Mouse (Mus musculus) MEL (cell line): Measurements from ENCODE around the gene Tfap2d. TPM values are rescaled to one million over a fixed set of nuclear protein-coding genes. Genes with fewer than 3 reads are reported as not detected.
A peak's percentile ranks its signal among the peaks of the same experiment; 100 is the strongest.

Experiments
- DNase-seq: peaks from one replicate; pipeline ENCODE4 v3.0.0; 2011; ENCODE audit warnings: low read depth, low spot score
- H3K27ac ChIP-seq: 2 replicates; pipeline ENCODE4 v1.5.1; 2012; ENCODE audit warnings: low read depth, mild to moderate bottlenecking, control low read depth, low read length, moderate library complexity; ENCODE audit not compliant: control insufficient read depth
- H3K27me3 ChIP-seq, 2 experiments: fragments of 150-350 bp in 1 of 2; sonication (generic) in 1 of 2; 2 replicates each; pipeline ENCODE4 v1.6.1; 2012; ENCODE audit warnings: low read length in 2 of 2, mild to moderate bottlenecking in 2 of 2, improper control_type of control experiment in 1 of 2, moderate library complexity in 1 of 2; ENCODE audit not compliant: insufficient read depth in 2 of 2, control insufficient read depth in 1 of 2
- H3K36me3 ChIP-seq, 2 experiments: 2 replicates each; pipeline ENCODE4 v1.6.1; 2012 to 2014; ENCODE audit warnings: low read length in 2 of 2, improper control_type of control experiment in 1 of 2, inconsistent platforms in 1 of 2, mild to moderate bottlenecking in 1 of 2; ENCODE audit not compliant: insufficient read depth in 2 of 2, control insufficient read depth in 1 of 2
- H3K4me1 ChIP-seq, 2 experiments: fragments of 150-350 bp in 1 of 2; sonication (generic) in 1 of 2; 2 replicates each; pipeline ENCODE4 v1.6.1; 2012; ENCODE audit warnings: low read length in 2 of 2, improper control_type of control experiment in 1 of 2, mild to moderate bottlenecking in 1 of 2; ENCODE audit not compliant: insufficient read depth in 2 of 2, control insufficient read depth in 1 of 2
- H3K4me3 ChIP-seq, 2 experiments: fragments of 150-350 bp in 1 of 2; sonication (generic) in 1 of 2; 2 replicates each; pipeline ENCODE4 v1.5.1; 2012; ENCODE audit warnings: low read depth in 2 of 2, low read length in 2 of 2, mild to moderate bottlenecking in 2 of 2, moderate library complexity in 2 of 2, control low read depth in 1 of 2, improper control_type of control experiment in 1 of 2; ENCODE audit not compliant: control insufficient read depth in 1 of 2, insufficient read depth in 1 of 2
- H3K79me2 ChIP-seq: 2 replicates; pipeline ENCODE4 v1.6.1; 2012; ENCODE audit warnings: mild to moderate bottlenecking, low read length, moderate library complexity; ENCODE audit not compliant: control insufficient read depth, poor library complexity, insufficient read depth
- H3K9ac ChIP-seq: 2 replicates; pipeline ENCODE4 v1.6.1; 2012; ENCODE audit warnings: low read depth, mild to moderate bottlenecking, control low read depth, low read length, moderate library complexity; ENCODE audit not compliant: control insufficient read depth, poor library complexity, severe bottlenecking
- H3K9me3 ChIP-seq: fragments of 150-350 bp; sonication (generic); replicated peaks from 2 replicates; pipeline ENCODE4 v1.6.1; 2012; ENCODE audit warnings: mild to moderate bottlenecking, low read length, improper control_type of control experiment, moderate library complexity; ENCODE audit not compliant: insufficient read depth
- CHD1 ChIP-seq: IDR thresholded peaks from 2 replicates; pipeline ENCODE4 v1.6.1; 2012; ENCODE audit warnings: low read depth, mild to moderate bottlenecking, inconsistent platforms, low read length, improper control_type of control experiment
- CHD2 ChIP-seq: IDR thresholded peaks from 2 replicates; pipeline ENCODE4 v1.6.1; 2011; ENCODE audit warnings: low read length, improper control_type of control experiment
- CTCF ChIP-seq, 3 experiments: IDR thresholded peaks in 2 of 3; conservative IDR thresholded peaks in 1 of 3; 2 replicates each; pipeline ENCODE4 v1.5.1; 2011 to 2012; ENCODE audit warnings: low read length in 3 of 3, low read depth in 2 of 3, mild to moderate bottlenecking in 2 of 3, improper control_type of control experiment in 1 of 3, inconsistent platforms in 1 of 3, mixed read lengths in 1 of 3, moderate library complexity in 1 of 3; ENCODE audit not compliant: control insufficient read depth in 1 of 3, insufficient read depth in 1 of 3, poor library complexity in 1 of 3, severe bottlenecking in 1 of 3
- EP300 ChIP-seq, 2 experiments: IDR thresholded peaks; 2 replicates each; pipeline ENCODE4 v1.6.1; 2011; ENCODE audit warnings: improper control_type of control experiment in 2 of 2, low read length in 2 of 2, low read depth in 1 of 2, mild to moderate bottlenecking in 1 of 2
- ETS1 ChIP-seq: IDR thresholded peaks from 2 replicates; pipeline ENCODE4 v1.6.1; 2012; ENCODE audit warnings: low read depth, mild to moderate bottlenecking, inconsistent platforms, low read length, improper control_type of control experiment, moderate library complexity
- GATA1 ChIP-seq: IDR thresholded peaks from 2 replicates; pipeline ENCODE4 v1.6.1; 2011; ENCODE audit warnings: low read depth, low read length, improper control_type of control experiment
- HCFC1 ChIP-seq: IDR thresholded peaks from 2 replicates; pipeline ENCODE4 v1.6.1; 2012; ENCODE audit warnings: low read depth, mild to moderate bottlenecking, inconsistent platforms, low read length, improper control_type of control experiment, moderate library complexity
- JUND ChIP-seq: IDR thresholded peaks from 2 replicates; pipeline ENCODE4 v1.6.1; 2011; ENCODE audit warnings: low read depth, mild to moderate bottlenecking, improper control_type of control experiment, low read length
- KAT2A ChIP-seq: conservative IDR thresholded peaks from 2 replicates; pipeline ENCODE4 v1.6.1; 2012; ENCODE audit warnings: low read depth, low read length, improper control_type of control experiment, inconsistent platforms
- MAFK ChIP-seq: IDR thresholded peaks from 2 replicates; pipeline ENCODE4 v1.6.1; 2011; ENCODE audit warnings: low read depth, mild to moderate bottlenecking, low read length, improper control_type of control experiment, borderline replicate concordance
- MAZ ChIP-seq: IDR thresholded peaks from 2 replicates; pipeline ENCODE4 v1.6.1; 2012; ENCODE audit warnings: low read depth, mild to moderate bottlenecking, inconsistent platforms, low read length, improper control_type of control experiment
- MEF2A ChIP-seq: IDR thresholded peaks from 2 replicates; pipeline ENCODE4 v1.6.1; 2014; ENCODE audit warnings: low read depth, mild to moderate bottlenecking, inconsistent platforms, low read length, improper control_type of control experiment; ENCODE audit not compliant: poor library complexity, insufficient replicate concordance, severe bottlenecking; ENCODE audit errors: extremely low read depth
- MYC ChIP-seq: IDR thresholded peaks from 2 replicates; pipeline ENCODE4 v1.6.1; 2011; ENCODE audit warnings: low read depth, mild to moderate bottlenecking, low read length, improper control_type of control experiment, moderate library complexity
- NELFE ChIP-seq: IDR thresholded peaks from 2 replicates; pipeline ENCODE4 v1.6.1; 2011; ENCODE audit warnings: low read depth, low read length, improper control_type of control experiment
- POLR2AphosphoS5 ChIP-seq: IDR thresholded peaks from 2 replicates; pipeline ENCODE4 v1.6.1; 2012; ENCODE audit warnings: low read depth, borderline replicate concordance, mild to moderate bottlenecking, inconsistent platforms, low read length, moderate library complexity, mixed read lengths
- RAD21 ChIP-seq: IDR thresholded peaks from 2 replicates; pipeline ENCODE4 v1.6.1; 2011; ENCODE audit warnings: mild to moderate bottlenecking, low read depth, low read length, improper control_type of control experiment
- SIN3A ChIP-seq: IDR thresholded peaks from 2 replicates; pipeline ENCODE4 v1.6.1; 2012; ENCODE audit warnings: low read length, improper control_type of control experiment, inconsistent platforms
- TBP ChIP-seq: IDR thresholded peaks from 2 replicates; pipeline ENCODE4 v1.8.0; 2011; ENCODE audit warnings: low read depth, low read length, improper control_type of control experiment
- UBTF ChIP-seq: IDR thresholded peaks from 2 replicates; pipeline ENCODE4 v1.6.1; 2012; ENCODE audit warnings: low read depth, mild to moderate bottlenecking, inconsistent platforms, low read length, improper control_type of control experiment, moderate library complexity, borderline replicate concordance; ENCODE audit not compliant: insufficient read depth
- polyA plus RNA-seq, 2 experiments: library from polyadenylated mRNA; stranded (reverse) in 1 of 2; unstranded in 1 of 2; fragments of >175 nt in 1 of 2; fragments of >200 nt in 1 of 2; gene quantifications; 2 replicates each; pipeline versions ENCODE4 v1.2.1 to v1.2.4; 2012; ENCODE audit warnings: low replicate concordance in 2 of 2, low read depth in 1 of 2; ENCODE audit not compliant: insufficient read length in 2 of 2, insufficient read depth in 1 of 2, missing spikeins in 1 of 2
- total RNA-seq: library from RNA; depleted of rRNA; stranded (reverse); fragments of 300-350 nt; gene quantifications from 2 replicates; pipeline ENCODE4 v1.2.3, GENCODE M21; 2012; rRNA removed

Tfap2d gene
- total RNA-seq, result not detected in 2 replicates
- not detected for polyA plus RNA-seq

- no peak within 1 kb of the TSS for H3K27ac ChIP-seq
- TF ChIP-seq MEF2A (no peak), TBP (no peak), CHD1 (no peak), UBTF (no peak), CHD2 (no peak), MAFK (no peak), KAT2A (no peak), HCFC1 (no peak), JUND (no peak), RAD21 (no peak), EP300 (IDR thresholded peaks at IDR 0.05; ENCODE audit: low read depth in 1 of 2, low read length in 2 of 2) (no peak), GATA1 (no peak), MYC (no peak), MAZ (no peak), SIN3A (no peak), POLR2AphosphoS5 (no peak), NELFE (no peak), CTCF (IDR thresholded peaks at IDR 0.05 in 2 of 3, conservative IDR thresholded peaks at IDR 0.05 in 1 of 3; ENCODE audit: control insufficient read depth in 1 of 3, insufficient read depth in 1 of 3, low read depth in 2 of 3, low read length in 3 of 3, poor library complexity in 1 of 3, severe bottlenecking in 1 of 3) (no peak)
- no peak within 1 kb of the TSS for H3K4me3 ChIP-seq
- H3K9me3 ChIP-seq, result no peaks in the 10 kb centered on the region
- H3K27me3 ChIP-seq, result no peaks in the 10 kb centered on the region
- DNase-seq, result no peak
- H3K79me2 ChIP-seq, result no peaks in the 10 kb centered on the region
- H3K9ac ChIP-seq, result no peak within 1 kb of the TSS
- no peaks in the 10 kb centered on the region for H3K4me1 ChIP-seq
- no peaks in the 10 kb centered on the region for H3K36me3 ChIP-seq
Measured at GRCm38 (mm10) chr1:19102631-19103030, at the start of gene Tfap2d. TSS of gene Tfap2d (plus strand) at chr1:19103022.

- TF ChIP-seq ETS1 (no peak), CTCF (IDR thresholded peaks at IDR 0.05 in 2 of 3, conservative IDR thresholded peaks at IDR 0.05 in 1 of 3; ENCODE audit: control insufficient read depth in 1 of 3, insufficient read depth in 1 of 3, low read depth in 2 of 3, low read length in 3 of 3, poor library complexity in 1 of 3, severe bottlenecking in 1 of 3) (peak in 2 of 3 experiments; percentile 15 to 17; a peak in 2 of 6 replicates)
- Histone ChIP-seq H3K9me3 (no peaks in the 10 kb centered on the region), H3K4me1 (no peaks in the 10 kb centered on the region), H3K9ac (no peak overlapping the region), H3K27me3 (no peaks in the 10 kb centered on the region), H3K4me3 (no peak overlapping the region), H3K36me3 (no peaks in the 10 kb centered on the region), H3K27ac (no peak overlapping the region), H3K79me2 (no peaks in the 10 kb centered on the region)
- peak; percentile 1 for DNase-seq
Measured at GRCm38 (mm10) chr1:19056300-19056699, 46.5 kb upstream of the Tfap2d start.
